Mouse (Mus musculus) midbrain, embryonic 10.5 days (tissue): ENCODE results near the gene Hacd2. TPM values are rescaled to one million over a fixed set of nuclear protein-coding genes. Genes with fewer than 3 reads are reported as not detected.

Experiments
- DNase-seq: peaks from one replicate; pipeline ENCODE4 v3.0.0-alpha.2; 2017; ENCODE audit warnings: low spot score
- H3K27ac ChIP-seq: fragments of 300-500 bp; sonication (generic); replicated peaks from 2 replicates; pipeline ENCODE4 v1.5.1; 2016; ENCODE audit warnings: mild to moderate bottlenecking
- H3K27me3 ChIP-seq: fragments of 300-500 bp; sonication (generic); 2 replicates; pipeline ENCODE4 v1.6.1; 2016; ENCODE audit warnings: low read depth, mild to moderate bottlenecking; ENCODE audit not compliant: poor library complexity, severe bottlenecking
- H3K36me3 ChIP-seq: fragments of 300-500 bp; sonication (generic); 2 replicates; pipeline ENCODE4 v1.6.1; 2016; ENCODE audit warnings: mild to moderate bottlenecking, moderate library complexity
- H3K4me1 ChIP-seq: fragments of 300-500 bp; sonication (generic); 2 replicates; pipeline ENCODE4 v1.6.1; 2016
- H3K4me3 ChIP-seq: fragments of 300-500 bp; sonication (generic); 2 replicates; pipeline ENCODE4 v1.5.1; 2016; ENCODE audit warnings: mild to moderate bottlenecking, moderate library complexity
- H3K9me3 ChIP-seq: fragments of 300-500 bp; sonication (generic); replicated peaks from 2 replicates; pipeline ENCODE4 v1.6.1; 2016; ENCODE audit warnings: mild to moderate bottlenecking
- WGBS: fragments of 180-500 bp; shearing (Covaris S2); methylation state at CpG from one replicate; pipeline ENCODE4 v1.1.7; 2016; 5-methylcytosine and 5-hydroxymethylcytosine counted together
- polyA plus RNA-seq: library from polyadenylated mRNA; unstranded; fragments of >200 nt; fragmentation: Nextera tagmentation; extraction: Ambion mirVana; gene quantifications from 2 replicates; pipeline ENCODE4 v1.2.1, GENCODE M21; 2016

Hacd2 gene
- polyA plus RNA-seq, 1 experiment from 2014 or later, result 79.0 TPM

GRCm38 (mm10) chr16:35016491-35016890 lies 5.7 kb upstream of the Hacd2 start:
- H3K9me3 ChIP-seq, result 0 out of 2 replicates have a peak, but pooled peaks cover 5% of the 10 kb centered on the region
- H3K27me3 ChIP-seq, result peaks cover 39% of the 10 kb centered on the region
- H3K4me1 ChIP-seq, result no peaks in the 10 kb centered on the region
- no peaks in the 10 kb centered on the region for H3K36me3 ChIP-seq
- 72% methylated on average over 3 of the region's 3 CpGs for WGBS
- no peak for DNase-seq
- H3K4me3 ChIP-seq, result no peak overlapping the region
- H3K27ac ChIP-seq, result no peak overlapping the region

- H3K4me1 ChIP-seq, result peaks cover 3% of the 10 kb centered on the region; the same call in 1 of the 2 replicates
- H3K9me3 ChIP-seq, result 0 out of 2 replicates have a peak, but pooled peaks cover 5% of the 10 kb centered on the region
- no peak overlapping the region for H3K27ac ChIP-seq
- no peak for DNase-seq
- no peak overlapping the region for H3K4me3 ChIP-seq
- H3K27me3 ChIP-seq, result peaks cover 39% of the 10 kb centered on the region
- 86% methylated on average over 1 of the region's 1 CpGs for WGBS
- H3K36me3 ChIP-seq, result no peaks in the 10 kb centered on the region
Measured at GRCm38 (mm10) chr16:35018470-35018974, 3.7 kb upstream of the Hacd2 start.

- peak overlapping the region; percentile 92 for H3K27ac ChIP-seq
- no peaks in the 10 kb centered on the region for H3K9me3 ChIP-seq
- peaks cover 18% of the 10 kb centered on the region for H3K36me3 ChIP-seq
- H3K4me3 ChIP-seq, result peak overlapping the region; percentile 86
- peaks cover 39% of the 10 kb centered on the region for H3K27me3 ChIP-seq
- peaks cover 7% of the 10 kb centered on the region; the same call in 1 of the 2 replicates for H3K4me1 ChIP-seq
- 56% methylated on average over 5 of the region's 5 CpGs for WGBS
- no peak for DNase-seq
Measured at GRCm38 (mm10) chr16:35021903-35022241, 356 bp upstream of the Hacd2 start.

GRCm38 (mm10) chr16:35023138-35023735 lies 1.0 kb downstream of the Hacd2 start:
- peaks cover 30% of the 10 kb centered on the region for H3K27me3 ChIP-seq
- no peaks in the 10 kb centered on the region for H3K9me3 ChIP-seq
- peaks cover 7% of the 10 kb centered on the region; the same call in 1 of the 2 replicates for H3K4me1 ChIP-seq
- DNase-seq, result no peak
- peaks cover 24% of the 10 kb centered on the region for H3K36me3 ChIP-seq
- WGBS, result 4% methylated on average over 8 of the region's 8 CpGs
- peak overlapping the region; percentile 86 for H3K4me3 ChIP-seq
- peak overlapping the region; percentile 92 for H3K27ac ChIP-seq

- peaks cover 7% of the 10 kb centered on the region; the same call in 1 of the 2 replicates for H3K4me1 ChIP-seq
- DNase-seq, result no peak
- H3K27ac ChIP-seq, result no peak overlapping the region
- no peak overlapping the region for H3K4me3 ChIP-seq
- H3K27me3 ChIP-seq, result peaks cover 20% of the 10 kb centered on the region
- H3K36me3 ChIP-seq, result peaks cover 34% of the 10 kb centered on the region
- 84% methylated on average over 5 of the region's 5 CpGs for WGBS
- H3K9me3 ChIP-seq, result no peaks in the 10 kb centered on the region
Measured at GRCm38 (mm10) chr16:35024300-35024699, 2.1 kb downstream of the Hacd2 start.

- 96% methylated on average over 4 of the region's 4 CpGs for WGBS
- DNase-seq, result no peak
- Histone ChIP-seq H3K27ac (no peak overlapping the region), H3K4me1 (peaks cover 7% of the 10 kb centered on the region; the same call in 1 of the 2 replicates), H3K27me3 (peaks cover 9% of the 10 kb centered on the region), H3K9me3 (no peaks in the 10 kb centered on the region), H3K36me3 (peaks cover 43% of the 10 kb centered on the region), H3K4me3 (no peak overlapping the region)
Measured at GRCm38 (mm10) chr16:35025347-35025746, 3.1 kb downstream of the Hacd2 start.

- DNase-seq, result no peak
- WGBS, result 84% methylated on average over 3 of the region's 3 CpGs
- Histone ChIP-seq H3K4me1 (peaks cover 9% of the 10 kb centered on the region), H3K9me3 (no peaks in the 10 kb centered on the region), H3K27ac (no peak overlapping the region), H3K27me3 (no peaks in the 10 kb centered on the region), H3K36me3 (peaks cover 60% of the 10 kb centered on the region), H3K4me3 (no peak overlapping the region)
Measured at GRCm38 (mm10) chr16:35033241-35033640, 11.0 kb downstream of the Hacd2 start.

GRCm38 (mm10) chr16:35033809-35034577 lies 11.8 kb downstream of the Hacd2 start:
- WGBS, result 87% methylated on average over 8 of the region's 8 CpGs
- Histone ChIP-seq H3K4me3 (no peak overlapping the region), H3K36me3 (peaks cover 52% of the 10 kb centered on the region), H3K4me1 (peaks cover 14% of the 10 kb centered on the region), H3K9me3 (no peaks in the 10 kb centered on the region), H3K27me3 (no peaks in the 10 kb centered on the region), H3K27ac (no peak overlapping the region)
- no peak for DNase-seq

GRCm38 (mm10) chr16:35034971-35035370 lies 12.7 kb downstream of the Hacd2 start:
- Histone ChIP-seq H3K27me3 (no peaks in the 10 kb centered on the region), H3K36me3 (peaks cover 52% of the 10 kb centered on the region), H3K27ac (no peak overlapping the region), H3K4me1 (peaks cover 21% of the 10 kb centered on the region), H3K4me3 (no peak overlapping the region), H3K9me3 (no peaks in the 10 kb centered on the region)
- WGBS, result 91% methylated on average over 5 of the region's 5 CpGs
- no peak for DNase-seq

GRCm38 (mm10) chr16:35036754-35037153 lies 14.5 kb downstream of the Hacd2 start:
- WGBS, result 85% methylated on average over 5 of the region's 5 CpGs
- H3K36me3 ChIP-seq, result peaks cover 58% of the 10 kb centered on the region
- no peak for DNase-seq
- H3K9me3 ChIP-seq, result no peaks in the 10 kb centered on the region
- H3K4me3 ChIP-seq, result no peak overlapping the region
- H3K27me3 ChIP-seq, result no peaks in the 10 kb centered on the region
- peaks cover 33% of the 10 kb centered on the region for H3K4me1 ChIP-seq
- H3K27ac ChIP-seq, result no peak overlapping the region

GRCm38 (mm10) chr16:35038343-35039057 lies 16.3 kb downstream of the Hacd2 start:
- DNase-seq, result no peak
- Histone ChIP-seq H3K4me1 (peaks cover 33% of the 10 kb centered on the region), H3K4me3 (no peak overlapping the region), H3K27me3 (no peaks in the 10 kb centered on the region), H3K27ac (0 out of 2 replicates have a peak overlapping the region, but pooled peaks have one; percentile 7), H3K9me3 (no peaks in the 10 kb centered on the region), H3K36me3 (peaks cover 57% of the 10 kb centered on the region)
- WGBS, result 19% methylated on average over 4 of the region's 4 CpGs

GRCm38 (mm10) chr16:35040154-35040553 lies 17.9 kb downstream of the Hacd2 start:
- H3K4me1 ChIP-seq, result peaks cover 37% of the 10 kb centered on the region
- 0 out of 2 replicates have a peak overlapping the region, but pooled peaks have one; percentile 10 for H3K27ac ChIP-seq
- H3K4me3 ChIP-seq, result no peak overlapping the region
- H3K27me3 ChIP-seq, result peaks cover 12% of the 10 kb centered on the region; the same call in 1 of the 2 replicates
- peaks cover 46% of the 10 kb centered on the region for H3K36me3 ChIP-seq
- DNase-seq, result no peak
- H3K9me3 ChIP-seq, result no peaks in the 10 kb centered on the region
- WGBS, result 82% methylated on average over 1 of the region's 1 CpGs
